Mouse (Mus musculus) heart, postnatal 4 days (tissue): ENCODE results near the gene Plekhb2. TPM values are rescaled to one million over a fixed set of nuclear protein-coding genes. Genes with fewer than 3 reads are reported as not detected.

ENCODE experiments used
- DNase-seq: peaks from one replicate; pipeline ENCODE4 v3.0.0; 2021
- total RNA-seq, 2 experiments: library from RNA; stranded (reverse); gene quantifications; 2 replicates each; pipeline ENCODE4 v1.2.3; 2021

The Plekhb2 gene
- total RNA-seq, 2 experiments from 2014 or later, result 67.0 to 73.6 TPM

GRCm38 (mm10) chr1:34834904-34835303 lies 14.9 kb upstream of the Plekhb2 start:
- DNase-seq, result no peak

GRCm38 (mm10) chr1:34837951-34838689 lies 11.7 kb upstream of the Plekhb2 start:
- no peak for DNase-seq

DNA sequence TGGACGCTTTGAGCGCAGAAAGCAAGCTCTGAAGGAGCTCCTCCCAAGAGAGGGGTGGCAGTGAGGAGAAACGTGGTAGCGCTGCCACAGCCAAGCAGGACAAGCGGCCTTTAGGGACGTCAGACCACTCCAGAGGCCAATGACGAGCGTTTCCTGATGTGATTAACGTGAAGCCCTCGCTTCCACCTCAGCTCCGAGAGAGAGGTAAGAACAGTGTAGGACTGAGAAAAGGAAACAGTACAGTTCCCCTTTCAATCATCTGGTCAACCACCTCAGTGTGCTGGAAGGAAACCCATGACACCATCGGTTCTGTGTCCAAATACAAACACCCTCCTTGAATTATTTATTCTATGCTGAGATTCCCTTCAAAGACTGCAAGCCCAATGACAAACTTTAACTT lies 10.5 kb upstream of the Plekhb2 start:
- no peak for DNase-seq

DNA sequence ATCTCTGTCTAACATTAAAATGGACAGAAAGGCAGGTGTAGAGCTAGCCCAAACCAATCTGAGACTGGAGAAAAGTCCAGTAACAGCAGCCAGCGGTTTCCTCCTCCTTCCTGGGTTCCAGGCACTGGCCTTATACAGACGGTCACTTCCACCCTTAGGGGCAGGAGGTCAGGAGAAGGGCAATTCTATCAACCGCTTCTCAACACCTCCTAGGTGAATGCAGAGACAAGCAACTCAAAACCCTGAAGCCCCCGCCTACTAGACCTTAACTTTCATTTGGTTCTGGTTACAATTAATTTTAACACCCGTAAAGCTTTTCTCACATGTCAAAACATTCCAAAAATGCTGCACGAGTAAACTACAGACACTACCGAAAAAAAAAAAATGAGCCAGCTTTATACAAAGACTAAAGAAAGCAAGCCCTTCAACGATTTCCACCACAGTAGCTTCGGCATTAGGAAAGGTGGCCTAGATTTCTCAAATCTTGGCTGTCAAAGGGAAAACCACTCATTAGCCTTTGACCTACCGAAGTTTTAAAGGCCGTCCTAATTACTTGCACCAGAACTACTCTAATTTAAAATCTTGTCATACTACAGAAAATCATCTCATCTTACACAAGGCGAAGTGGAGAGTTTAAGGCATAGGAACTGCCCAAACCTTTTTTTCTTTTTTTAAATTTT lies 7.9 kb upstream of the Plekhb2 start:
- no peak for DNase-seq

DNA sequence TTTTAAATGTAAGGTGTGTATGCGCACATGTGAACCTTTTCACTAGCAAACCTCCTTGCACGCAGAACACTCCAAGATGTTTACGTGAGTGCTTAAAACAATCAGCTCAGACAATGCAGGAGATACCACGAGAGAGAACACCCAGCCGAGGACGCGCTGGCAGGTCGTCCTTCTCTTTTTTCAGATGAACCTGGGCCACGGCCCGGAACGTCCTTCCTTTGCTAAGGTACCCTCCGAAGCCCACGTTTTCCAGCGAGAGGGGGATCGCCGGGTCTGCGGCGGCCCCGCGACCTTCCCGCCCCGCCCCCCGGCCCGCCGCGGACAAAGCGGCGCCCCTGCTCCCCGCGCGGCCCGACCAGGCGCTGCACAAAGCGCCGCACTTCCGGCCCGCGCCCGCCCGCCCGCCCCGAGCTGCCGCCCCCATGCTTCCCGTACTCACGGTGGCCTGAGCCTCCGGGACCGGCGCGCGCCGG lies 7.4 kb upstream of the Plekhb2 start:
- DNase-seq, result peak; percentile 72

DNA sequence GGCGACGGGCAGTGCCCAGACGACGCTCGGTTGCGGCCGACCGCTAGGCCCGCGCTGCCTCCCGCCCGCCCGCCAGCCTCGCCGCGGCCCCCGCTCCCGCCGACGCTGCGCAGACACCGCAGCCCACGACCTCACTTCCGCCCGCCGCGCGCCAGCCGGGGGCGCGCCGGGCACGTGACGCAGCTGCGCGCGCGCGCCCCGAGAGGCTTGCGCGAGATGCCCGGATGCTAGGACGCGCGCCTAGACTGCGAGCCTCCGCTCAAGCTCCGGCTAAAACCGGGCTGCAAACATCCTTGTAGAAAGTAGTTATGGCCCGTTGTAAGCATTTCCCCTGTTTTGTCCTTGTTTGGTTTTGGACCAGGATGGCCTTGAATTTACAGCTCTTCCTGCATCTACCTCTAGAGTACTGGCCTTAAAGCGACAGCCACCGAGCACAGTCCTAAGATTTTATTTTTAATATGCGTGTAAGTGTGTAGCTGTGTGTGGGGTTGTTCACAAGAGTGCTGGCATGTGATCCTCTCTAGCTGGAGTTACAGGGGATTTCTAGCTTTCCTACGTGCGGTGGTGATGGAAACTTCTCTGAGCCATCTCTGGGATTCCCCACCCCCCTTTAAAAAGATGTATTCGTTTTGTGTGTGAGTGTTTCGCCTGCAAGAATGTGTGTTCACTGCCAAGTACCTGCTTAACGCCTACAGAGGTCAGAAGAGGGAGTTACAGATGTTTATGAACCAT lies 6.7 kb upstream of the Plekhb2 start, which contains the start of gene Fam168b:
Fam168b (minus strand) TSS at position 179 of the 732 bp plus-strand sequence.
- peak; percentile 89 for DNase-seq

DNA sequence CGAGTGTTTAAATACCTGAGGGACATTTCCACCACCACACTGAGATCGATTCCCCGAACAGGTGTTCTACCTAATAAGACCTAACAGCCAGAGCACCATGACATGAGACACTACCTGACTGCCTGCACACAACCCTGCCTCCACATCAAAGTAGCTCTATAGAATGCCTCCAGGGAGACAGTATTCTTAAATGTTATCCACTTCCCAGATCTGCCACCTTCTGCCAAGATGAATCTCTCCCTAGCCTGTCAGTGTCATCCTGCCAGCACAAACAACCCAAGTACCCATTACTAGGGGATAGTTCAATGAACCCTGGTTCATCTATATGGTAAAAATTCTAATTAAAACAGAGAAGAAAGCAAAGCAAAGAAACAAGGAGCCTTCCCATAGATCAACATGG lies 2.7 kb upstream of the Plekhb2 start:
- DNase-seq, result no peak

DNA sequence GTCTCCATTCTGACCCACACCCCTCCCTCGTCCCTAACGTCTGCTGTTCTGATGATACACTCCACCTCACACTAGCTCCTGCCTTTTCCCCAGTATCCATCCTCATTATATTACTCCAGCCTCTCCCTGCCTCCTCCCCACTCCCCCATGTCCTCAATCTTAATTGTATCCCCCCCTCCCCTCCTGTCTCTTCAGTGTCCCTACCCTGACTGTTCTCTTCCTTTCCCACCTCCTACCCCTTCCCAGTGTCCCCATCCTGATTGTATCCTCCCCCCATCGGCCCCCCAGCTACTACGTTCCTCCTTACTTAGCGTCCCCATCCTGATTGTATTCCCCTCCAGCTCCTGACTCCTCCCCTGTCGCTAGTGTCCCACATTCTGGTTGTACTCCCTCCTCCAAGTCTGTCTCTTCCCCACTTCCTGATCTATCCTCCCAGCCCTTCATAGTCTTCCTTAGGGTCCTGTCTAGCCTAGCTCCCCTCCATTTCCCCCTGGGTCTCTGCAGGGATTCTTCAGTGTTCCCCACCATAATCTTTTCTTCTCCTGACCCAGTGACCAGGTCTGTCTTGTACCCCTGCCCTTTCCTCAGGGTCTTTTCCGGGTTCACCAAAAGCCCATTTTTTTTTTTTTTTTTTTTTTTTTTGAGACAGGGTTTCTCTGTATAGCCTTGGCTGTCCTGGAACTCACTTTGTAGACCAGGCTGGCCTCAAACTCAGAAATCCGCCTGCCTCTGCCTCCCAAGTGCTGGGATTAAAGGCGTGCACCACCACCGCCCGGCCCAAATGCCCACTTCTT lies 764 bp downstream of the Plekhb2 start:
- no peak for DNase-seq

- DNase-seq, result no peak
Measured at GRCm38 (mm10) chr1:34851562-34851961, 1.8 kb downstream of the Plekhb2 start.

DNA sequence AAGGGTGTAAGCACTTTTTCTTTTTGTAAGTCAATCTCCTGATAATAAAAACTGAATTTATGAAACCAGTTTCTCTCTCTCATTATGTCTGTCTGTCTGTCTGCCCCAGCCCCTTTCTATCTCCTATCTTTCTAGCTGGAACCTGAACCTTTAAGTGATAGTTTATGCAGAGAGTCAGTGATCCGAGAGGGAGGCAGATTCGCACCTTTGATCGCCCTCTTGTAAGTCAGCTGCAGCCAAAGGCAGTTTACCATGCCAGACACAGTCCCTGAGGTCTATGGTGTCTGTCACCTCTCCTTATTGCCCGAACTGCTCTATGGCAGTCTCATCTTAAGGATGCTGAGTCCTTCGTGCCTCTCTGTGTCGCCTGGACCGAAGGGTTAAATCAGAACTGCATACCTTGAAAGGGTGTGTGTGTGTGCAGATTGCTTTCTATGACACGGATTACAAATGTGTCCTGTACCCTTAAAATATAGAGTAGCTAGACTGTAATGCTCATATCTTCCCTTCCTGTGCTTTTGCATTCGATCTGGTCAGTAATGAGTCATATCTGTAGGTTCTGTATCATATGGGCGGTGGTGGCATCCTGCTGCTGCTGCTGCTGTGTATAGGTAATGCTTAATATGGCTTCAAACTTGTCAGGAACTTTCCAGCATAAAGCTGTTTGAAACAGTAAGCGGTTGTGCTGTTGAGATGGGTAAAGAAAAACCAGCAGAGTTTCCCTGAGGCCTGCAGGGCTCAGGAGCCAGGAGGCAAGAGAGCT lies 2.5 kb downstream of the Plekhb2 start:
- no peak for DNase-seq

DNA sequence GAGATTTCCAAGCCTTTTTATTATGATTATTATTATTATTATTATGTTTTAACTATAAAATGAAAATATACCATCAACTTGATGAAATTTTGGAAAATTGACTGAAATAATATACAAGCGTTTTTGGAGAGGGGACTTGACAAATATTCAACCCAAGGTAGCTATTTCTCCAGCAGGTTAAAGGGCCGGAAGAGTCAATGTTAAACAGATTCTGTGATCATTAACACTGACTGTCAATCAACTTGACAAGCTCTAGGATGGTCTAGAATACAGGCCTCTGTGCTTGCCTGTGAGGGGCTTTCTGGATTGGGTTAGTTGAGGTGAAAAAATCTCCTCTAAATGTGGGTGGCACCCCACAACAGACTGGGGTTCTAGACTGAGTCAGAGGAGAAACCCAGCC lies 4.0 kb downstream of the Plekhb2 start:
- DNase-seq, result no peak

- DNase-seq, result no peak
Measured at GRCm38 (mm10) chr1:34855056-34855739, 5.4 kb downstream of the Plekhb2 start.

- DNase-seq, result no peak
Measured at GRCm38 (mm10) chr1:34858671-34859070, 8.9 kb downstream of the Plekhb2 start.

GRCm38 (mm10) chr1:34859761-34860160 lies 10.0 kb downstream of the Plekhb2 start:
- no peak for DNase-seq

DNA sequence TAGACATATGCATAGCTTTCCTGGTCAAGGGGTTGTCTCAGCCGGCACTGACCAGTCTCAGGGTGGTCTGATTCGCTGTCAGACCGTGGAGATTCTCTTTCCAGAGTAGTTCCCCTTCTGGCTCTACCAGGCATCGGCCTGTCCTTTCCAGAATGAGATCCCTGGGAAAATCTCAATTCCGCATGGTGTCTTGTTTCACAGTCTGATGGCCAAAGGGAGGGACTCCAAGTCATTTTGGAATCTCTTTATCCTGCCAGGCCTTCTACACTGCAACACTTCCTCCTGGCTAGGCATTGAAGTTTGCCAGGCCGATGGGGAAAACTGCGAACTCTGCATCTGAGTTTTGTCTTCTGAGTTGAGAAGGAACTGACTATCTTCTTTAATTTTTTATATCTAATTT lies 10.4 kb downstream of the Plekhb2 start:
- no peak for DNase-seq

GRCm38 (mm10) chr1:34862877-34863276 lies 13.1 kb downstream of the Plekhb2 start:
- no peak for DNase-seq

- no peak for DNase-seq
Measured at GRCm38 (mm10) chr1:34863323-34863722, 13.5 kb downstream of the Plekhb2 start.

GRCm38 (mm10) chr1:34864243-34864642 lies 14.5 kb downstream of the Plekhb2 start:
- DNase-seq, result no peak

DNA sequence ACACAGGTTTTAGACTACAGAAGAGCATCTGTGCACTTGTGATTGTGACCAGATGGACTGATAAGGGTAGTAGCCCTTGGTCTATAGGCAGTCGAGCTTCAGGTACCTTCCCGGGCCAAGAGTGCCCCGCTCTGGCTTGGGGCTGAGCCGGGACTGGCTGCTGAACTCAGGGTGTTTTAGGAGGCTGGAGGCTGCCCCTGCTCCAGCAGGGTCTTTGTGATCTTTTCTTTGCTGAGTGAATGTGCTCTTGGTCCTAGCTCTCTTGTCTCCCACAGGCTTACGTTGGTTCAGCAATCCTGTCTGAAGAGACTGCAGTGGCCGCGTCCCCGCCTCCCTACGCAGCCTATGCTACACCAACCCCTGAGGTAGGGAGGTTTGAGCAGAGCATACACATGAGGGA lies 16.1 kb downstream of the Plekhb2 start:
- no peak for DNase-seq

- DNase-seq, result peak; percentile 92
Measured at GRCm38 (mm10) chr1:34866815-34867573, 17.2 kb downstream of the Plekhb2 start.
